8 mouse cellular contexts compared by ENCODE assay signal in the genomic region with DNA sequence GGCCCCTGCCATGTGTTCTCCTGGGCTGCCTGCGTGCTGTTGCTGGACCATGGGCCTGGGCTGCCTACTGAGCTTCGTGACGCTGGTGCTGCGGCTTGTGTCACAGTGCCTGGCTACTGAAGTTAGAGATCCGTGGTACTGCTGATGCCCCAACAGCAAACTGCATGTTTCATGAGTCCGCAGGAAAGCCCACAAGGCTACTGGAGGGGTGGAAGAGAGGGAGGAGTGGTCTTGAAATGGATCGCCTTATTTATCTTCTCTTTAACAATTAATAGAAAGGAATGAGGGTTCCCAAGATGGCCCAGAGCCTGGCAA. TPM values are rescaled to one million over a fixed set of nuclear protein-coding genes. Genes with fewer than 3 reads are reported as not detected.
DNase-seq lines count a peak whose midpoint lies in the region; ATAC-seq and TF ChIP-seq lines count a peak whose summit lies in the region.

A gene (minus strand): TSS at position 41 of the 315 bp plus-strand sequence.

- TF ChIP-seq CTCF in ES-Bruce4 (IDR thresholded peaks at IDR 0.05; ENCODE audit: low read depth, low read length): no peak

- TF ChIP-seq EP300 in ES-Bruce4 (IDR thresholded peaks at IDR 0.05; ENCODE audit: insufficient read depth, low read depth, low read length): no peak

- H3K4me3 ChIP-seq in ES-Bruce4 (ENCODE audit: low read depth, low read length): peak within 1 kb of the TSS; percentile 85
- H3K4me3 ChIP-seq in forebrain, embryonic 14.5 days (ENCODE audit: low read depth, low read length): peak within 1 kb of the TSS; percentile 82
- H3K4me3 ChIP-seq in hindbrain, embryonic 13.5 days: peak within 1 kb of the TSS; percentile 90
- H3K4me3 ChIP-seq in liver, embryonic 15.5 days (replicated peaks): peak within 1 kb of the TSS; percentile 95

- no peaks in the 10 kb centered on the region for H3K27me3 ChIP-seq in ES-Bruce4 (ENCODE audit: control insufficient read depth, insufficient read depth, low read length, poor library complexity, severe bottlenecking)
- H3K27me3 ChIP-seq in forebrain, embryonic 14.5 days (replicated peaks; ENCODE audit: control insufficient read depth, insufficient read depth, low read length): no peaks in the 10 kb centered on the region
- no peaks in the 10 kb centered on the region for H3K27me3 ChIP-seq in hindbrain, embryonic 13.5 days
- no peaks in the 10 kb centered on the region for H3K27me3 ChIP-seq in liver, embryonic 15.5 days

- DNase-seq in adrenal gland, adult 18-20 months (ENCODE audit: low spot score in 2 of 2): no peak
- DNase-seq in adrenal gland, adult (ENCODE audit: inconsistent age in 2 of 2, low spot score in 1 of 2): no peak
- DNase-seq in forebrain, embryonic 14.5 days (ENCODE audit: low spot score): no peak
- DNase-seq in yolk sac, embryonic 10.5 days (ENCODE audit: low spot score): no peak
- DNase-seq in right cerebral cortex, adult 2 months (ENCODE audit: low spot score in 2 of 2): no peak

- no peaks in the 10 kb centered on the region for H3K4me1 ChIP-seq in ES-Bruce4 (ENCODE audit: control insufficient read depth, insufficient read depth, low read length)
- peaks cover 3% of the 10 kb centered on the region; the same call in 1 of the 2 replicates for H3K4me1 ChIP-seq in forebrain, embryonic 14.5 days (ENCODE audit: control insufficient read depth, insufficient read depth, low read length)
- H3K4me1 ChIP-seq in hindbrain, embryonic 13.5 days (replicated peaks): peaks cover 15% of the 10 kb centered on the region
- peaks cover 28% of the 10 kb centered on the region for H3K4me1 ChIP-seq in liver, embryonic 15.5 days (replicated peaks)

- no peaks in the 10 kb centered on the region for H3K9me3 ChIP-seq in ES-Bruce4 (replicated peaks; ENCODE audit: control insufficient read depth, insufficient read depth, low read length, poor library complexity, severe bottlenecking)
- H3K9me3 ChIP-seq in forebrain, embryonic 14.5 days (replicated peaks; ENCODE audit: control insufficient read depth, low read length): no peaks in the 10 kb centered on the region
- no peaks in the 10 kb centered on the region for H3K9me3 ChIP-seq in hindbrain, embryonic 13.5 days
- H3K9me3 ChIP-seq in liver, embryonic 15.5 days (replicated peaks): no peaks in the 10 kb centered on the region

- H3K27ac ChIP-seq in ES-Bruce4 (ENCODE audit: insufficient read depth, low read length): peak within 1 kb of the TSS; percentile 66
- H3K27ac ChIP-seq in forebrain, embryonic 14.5 days (ENCODE audit: low read depth, low read length): peak within 1 kb of the TSS; percentile 64; the same call in 1 of the 2 replicates
- peak within 1 kb of the TSS; percentile 76 for H3K27ac ChIP-seq in hindbrain, embryonic 13.5 days
- peak within 1 kb of the TSS; percentile 80 for H3K27ac ChIP-seq in liver, embryonic 15.5 days (replicated peaks)

- WGBS in forebrain, embryonic 14.5 days: 5% methylated on average over 7 of the region's 7 CpGs
- 7% methylated on average over 7 of the region's 7 CpGs for WGBS in hindbrain, embryonic 13.5 days
- 2% methylated on average over 7 of the region's 7 CpGs for WGBS in liver, embryonic 15.5 days (ENCODE audit: insufficient replicate concordance)

- peaks cover 23% of the 10 kb centered on the region for H3K36me3 ChIP-seq in ES-Bruce4 (ENCODE audit: control insufficient read depth, insufficient read depth, low read length, poor library complexity, severe bottlenecking)
- peaks cover 21% of the 10 kb centered on the region for H3K36me3 ChIP-seq in forebrain, embryonic 14.5 days (ENCODE audit: control insufficient read depth, insufficient read depth, low read length)
- peaks cover 20% of the 10 kb centered on the region for H3K36me3 ChIP-seq in hindbrain, embryonic 13.5 days
- H3K36me3 ChIP-seq in liver, embryonic 15.5 days (replicated peaks): peaks cover 21% of the 10 kb centered on the region

- no peak for ATAC-seq in forebrain, embryonic 14.5 days
- no peak for ATAC-seq in hindbrain, embryonic 13.5 days (ENCODE audit: low FRiP score)
- no peak for ATAC-seq in liver, embryonic 15.5 days (ENCODE audit: insufficient read depth)

- TF ChIP-seq POLR2A in ES-Bruce4 (IDR thresholded peaks at IDR 0.05; ENCODE audit: insufficient read depth, low read length): no peak

- peak within 1 kb of the TSS; percentile 83 for H3K9ac ChIP-seq in ES-Bruce4 (ENCODE audit: low read depth, poor library complexity, severe bottlenecking)
- peak within 1 kb of the TSS; percentile 90 for H3K9ac ChIP-seq in forebrain, embryonic 14.5 days (ENCODE audit: low read length)
- peak within 1 kb of the TSS; percentile 90 for H3K9ac ChIP-seq in hindbrain, embryonic 13.5 days
- H3K9ac ChIP-seq in liver, embryonic 15.5 days: peak within 1 kb of the TSS; percentile 85

- peak within 1 kb of the TSS; percentile 66 for H3K4me2 ChIP-seq in forebrain, embryonic 14.5 days (ENCODE audit: low read length)
- H3K4me2 ChIP-seq in hindbrain, embryonic 13.5 days: peak within 1 kb of the TSS; percentile 91
- peak within 1 kb of the TSS; percentile 82 for H3K4me2 ChIP-seq in liver, embryonic 15.5 days

RNA-seq across cellular contexts. Expression of the gene that starts here (rescaled TPM):
- total RNA-seq in adrenal gland, adult 18-20 months (2021): 10 to 100 TPM; 42.8 to 57.0 TPM
- polyA plus RNA-seq in ES-Bruce4 (2011; ENCODE audit: insufficient read depth, insufficient read length, low read depth, missing spikeins): 93.6 and 112 TPM in 2 replicates
- polyA plus RNA-seq in forebrain, embryonic 14.5 days (2014; fragmentation: Nextera tagmentation; extraction: Ambion mirVana): 56.8 and 67.0 TPM in 2 replicates
- polyA plus RNA-seq in hindbrain, embryonic 13.5 days (2015; fragmentation: Nextera tagmentation; extraction: Ambion mirVana): 56.1 and 56.5 TPM in 2 replicates
- 31.0 and 34.8 TPM in 2 replicates for polyA plus RNA-seq in liver, embryonic 15.5 days (2015; fragmentation: Nextera tagmentation; extraction: Ambion mirVana)
